Mouse (Mus musculus) ovary, adult 2 months (tissue): Measurements from ENCODE around the gene Olfr1438-ps1. TPM values are rescaled to one million over a fixed set of nuclear protein-coding genes. Genes with fewer than 3 reads are reported as not detected.

Experiments used
- polyA plus RNA-seq: library from polyadenylated mRNA; depleted of rRNA; stranded (reverse); fragments of >200 nt; gene quantifications from 2 replicates; pipeline ENCODE4 v1.2.3, GENCODE M21; 2012; rRNA removed

The Olfr1438-ps1 gene
- not detected in 2 replicates for polyA plus RNA-seq

GRCm38 (mm10) chr19:12335810-12336209 is at the start of gene Olfr1438-ps1:
Gene Olfr1438-ps1 (minus strand): TSS chr19:12335910.

GRCm38 (mm10) chr19:12325001-12325400 is 10.7 kb downstream of the Olfr1438-ps1 start, which contains the start of gene Olfr1437:
Gene Olfr1437 (minus strand): TSS chr19:12325101.

GRCm38 (mm10) chr19:12299030-12299429 is 36.7 kb downstream of the Olfr1438-ps1 start, which contains the start of gene Olfr1436:
Gene Olfr1436 (minus strand): TSS chr19:12299130.

GRCm38 (mm10) chr19:12279554-12279953 is 56.2 kb downstream of the Olfr1438-ps1 start, which contains the start of gene Olfr1434:
Gene Olfr1434 (plus strand): TSS chr19:12279854.

Other genes starting within 250 kb of the Olfr1438-ps1 start
- not detected in 2 replicates for gene Olfr1426, start 243.9 kb downstream of the Olfr1438-ps1 start, polyA plus RNA-seq
- gene Olfr1427, start 232.6 kb downstream of the Olfr1438-ps1 start, polyA plus RNA-seq: not detected in 2 replicates
- gene Olfr1428, start 220.0 kb downstream of the Olfr1438-ps1 start, polyA plus RNA-seq: not detected in 2 replicates
- gene Olfr76, start 212.7 kb downstream of the Olfr1438-ps1 start, polyA plus RNA-seq: not detected in 2 replicates
- gene Olfr1555-ps1, start 165.8 kb downstream of the Olfr1438-ps1 start, polyA plus RNA-seq: not detected in 2 replicates
- not detected in 2 replicates for gene Olfr1431, start 135.3 kb downstream of the Olfr1438-ps1 start, polyA plus RNA-seq
- gene Olfr1432, start 103.3 kb downstream of the Olfr1438-ps1 start, polyA plus RNA-seq: not detected in 2 replicates
- gene Olfr262, start 94.3 kb downstream of the Olfr1438-ps1 start, polyA plus RNA-seq: not detected in 2 replicates
- gene Olfr235, start 74.9 kb downstream of the Olfr1438-ps1 start, polyA plus RNA-seq: not detected in 2 replicates
- not detected in 2 replicates for gene Olfr1434, start 56.1 kb downstream of the Olfr1438-ps1 start, polyA plus RNA-seq
- gene Olfr1436, start 36.8 kb downstream of the Olfr1438-ps1 start, polyA plus RNA-seq: not detected in 2 replicates
- not detected in 2 replicates for gene Olfr1437, start 10.8 kb downstream of the Olfr1438-ps1 start, polyA plus RNA-seq
- not detected in 2 replicates for gene Olfr1440, start 51.4 kb upstream of the Olfr1438-ps1 start, polyA plus RNA-seq
- not detected in 2 replicates for gene Olfr1441, start 81.5 kb upstream of the Olfr1438-ps1 start, polyA plus RNA-seq
- not detected in 2 replicates for gene Pfpl, start 92.0 kb upstream of the Olfr1438-ps1 start, polyA plus RNA-seq
- gene Mpeg1, start 124.9 kb upstream of the Olfr1438-ps1 start, polyA plus RNA-seq: 5.6 and 7.0 TPM in 2 replicates
- 32.4 and 37.7 TPM in 2 replicates for gene Dtx4, start 165.5 kb upstream of the Olfr1438-ps1 start, polyA plus RNA-seq
- gene Fam111a, start 209.8 kb upstream of the Olfr1438-ps1 start, polyA plus RNA-seq: 0.42 and 0.52 TPM in 2 replicates